8 mouse cellular contexts compared by ENCODE assay signal in the genomic region with DNA sequence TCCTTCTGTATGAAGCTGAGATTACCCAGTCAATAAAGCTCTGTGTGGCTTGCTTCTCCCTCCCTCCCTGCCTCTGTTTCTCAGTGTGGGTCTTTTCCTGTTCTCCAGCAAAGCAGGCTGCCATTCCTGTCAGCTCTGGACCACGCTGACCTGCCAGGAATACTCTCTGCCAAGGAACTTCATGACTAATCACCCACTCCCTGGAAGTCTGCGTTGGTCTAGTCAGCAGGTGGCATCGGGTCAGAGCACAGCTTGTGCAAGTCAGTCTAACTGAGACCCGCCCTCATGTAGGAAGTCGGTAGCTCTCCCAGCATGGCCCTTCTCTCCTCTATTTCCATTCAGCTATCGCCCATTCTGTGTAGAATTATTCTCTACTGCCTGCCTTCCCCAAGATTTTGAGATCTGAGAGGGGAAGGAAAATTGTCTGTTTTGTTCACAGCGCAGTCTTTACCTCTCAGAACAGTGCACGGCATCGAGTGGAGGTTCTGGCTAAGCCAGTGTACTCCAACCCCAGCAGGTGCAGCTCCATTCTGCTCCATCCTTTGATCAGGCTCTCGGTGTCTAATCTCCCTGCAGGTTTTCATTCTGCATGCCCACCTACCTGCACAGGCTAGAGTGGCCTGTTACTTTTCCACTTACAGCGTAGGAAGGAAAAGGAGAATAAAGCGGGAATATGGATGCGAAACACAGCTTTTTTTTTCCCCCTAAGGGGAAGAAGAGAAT.
DNase-seq lines count a peak whose midpoint lies in the region; ATAC-seq and TF ChIP-seq lines count a peak whose summit lies in the region.
"Had no signal": no experiment of that assay in that cellular context is flagged by ENCODE, and none has a peak within 500 bp of the region (broad histone marks: within the 10 kb centered on the region; RNA-seq: fewer than 3 reads in every experiment).

No protein-coding gene starts in this region.

- H3K27ac ChIP-seq in kidney, embryonic 14.5 days (ENCODE audit: low read depth, low read length), result no peak overlapping the region

- no peaks in the 10 kb centered on the region for H3K27me3 ChIP-seq in kidney, embryonic 14.5 days (ENCODE audit: control insufficient read depth, insufficient read depth, low read length)

- no peak for ATAC-seq in kidney, embryonic 14.5 days (ENCODE audit: low FRiP score, low TSS enrichment)
- ATAC-seq in megakaryocyte-erythroid progenitor cell, adult 5-6 weeks (replicated peaks; ENCODE audit: low FRiP score, low TSS enrichment, poor library complexity, severe bottlenecking), result no peak

- H3K4me3 ChIP-seq in kidney, embryonic 14.5 days (ENCODE audit: low read length), result no peak overlapping the region
- H3K4me3 ChIP-seq: erythroblast, embryonic 14.5 days had no signal

- no peak overlapping the region for H3K4me2 ChIP-seq in kidney, embryonic 14.5 days (replicated peaks; ENCODE audit: low read depth, low read length)

- WGBS in kidney, embryonic 14.5 days, result 58% methylated on average over 13 of the region's 13 CpGs

- peak; percentile 76 for DNase-seq in kidney, adult 11 months
- DNase-seq in brain, embryonic 14.5 days (ENCODE audit: low read depth), result peak; percentile 35
- DNase-seq in fibroblast of lung, adult 2 months (ENCODE audit: low read depth), result peak; percentile 98
- DNase-seq in lung, postnatal 14 days, result peak; percentile 33
- DNase-seq in spleen, postnatal 36 days (ENCODE audit: low spot score in 2 of 2), result no peak

- TF ChIP-seq POLR2A in brain, embryonic 14.5 days (IDR thresholded peaks at IDR 0.05; ENCODE audit: borderline replicate concordance, extremely low read depth, insufficient read depth, insufficient read length, poor library complexity, severe bottlenecking), result no peak

- no peak overlapping the region for H3K9ac ChIP-seq in kidney, embryonic 14.5 days (ENCODE audit: low read depth, low read length)

- no peaks in the 10 kb centered on the region for H3K9me3 ChIP-seq in kidney, embryonic 14.5 days (ENCODE audit: control insufficient read depth, low read length)

- no peaks in the 10 kb centered on the region for H3K36me3 ChIP-seq in kidney, embryonic 14.5 days (ENCODE audit: control insufficient read depth, insufficient read depth, low read length)

- H3K4me1 ChIP-seq in kidney, embryonic 14.5 days (ENCODE audit: control insufficient read depth, insufficient read depth, low read length), result no peaks in the 10 kb centered on the region

- TF ChIP-seq CTCF in brain, embryonic 14.5 days (IDR thresholded peaks at IDR 0.05; ENCODE audit: borderline replicate concordance, extremely low read depth, insufficient read depth, insufficient read length), result no peak

Comparison
In these comparisons a context has a peak if more than half of its experiments do, and no peak if none do; other contexts are left out.
1. DNase-seq: peak in kidney, adult 11 months (single experiment), brain, embryonic 14.5 days (single experiment), fibroblast of lung, adult 2 months (single experiment) and lung, postnatal 14 days (single experiment); none in spleen, postnatal 36 days (0 of 2).